Mouse (Mus musculus) brain, adult 10 weeks (tissue): ENCODE measurements around the gene Slc8a3. TPM values are rescaled to one million over a fixed set of nuclear protein-coding genes. Genes with fewer than 3 reads are reported as not detected.

Experiments used
- polyA plus RNA-seq: library from polyadenylated mRNA; stranded (reverse); fragments of 350-450 nt; fragmentation: Illumina TruSeq; extraction: RNeasy Lipid Tissue Mini Kit (QIAGEN cat#74804); gene quantifications from one replicate; pipeline ENCODE4 v1.2.3, GENCODE M21; 2015; ENCODE audit warnings: low read depth, low replicate concordance

The Slc8a3 gene
- 15.1 TPM for polyA plus RNA-seq

DNA sequence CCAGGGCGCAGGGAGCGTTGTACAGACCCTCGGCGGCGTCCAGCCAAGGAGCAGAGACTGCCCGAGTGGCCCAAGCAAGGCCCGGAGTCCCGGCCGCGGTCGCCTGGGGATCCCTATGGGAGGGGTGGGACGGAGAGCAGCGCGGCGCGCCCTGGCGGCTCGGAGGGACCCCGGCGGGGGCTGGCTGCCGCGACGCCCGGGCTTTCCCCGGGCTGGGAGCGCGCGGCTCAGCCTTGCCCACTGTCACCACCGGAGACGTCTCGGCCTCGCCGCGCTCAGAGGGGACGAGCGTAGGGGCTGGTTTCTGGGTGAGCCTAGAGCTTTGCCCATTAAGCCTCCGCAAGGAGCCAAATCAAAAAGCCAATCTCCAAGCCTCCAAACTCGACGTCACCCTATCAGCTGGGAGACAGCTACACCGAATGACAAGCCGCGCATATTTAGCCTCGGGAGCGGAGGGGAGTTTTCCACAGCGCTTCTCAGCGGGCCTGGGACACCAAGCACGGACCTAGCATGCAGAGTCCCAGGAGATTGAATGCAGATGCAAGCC lies at the start of gene Slc8a3:
TSS of gene Slc8a3 (minus strand) at position 306 of the 547 bp plus-strand sequence.

DNA sequence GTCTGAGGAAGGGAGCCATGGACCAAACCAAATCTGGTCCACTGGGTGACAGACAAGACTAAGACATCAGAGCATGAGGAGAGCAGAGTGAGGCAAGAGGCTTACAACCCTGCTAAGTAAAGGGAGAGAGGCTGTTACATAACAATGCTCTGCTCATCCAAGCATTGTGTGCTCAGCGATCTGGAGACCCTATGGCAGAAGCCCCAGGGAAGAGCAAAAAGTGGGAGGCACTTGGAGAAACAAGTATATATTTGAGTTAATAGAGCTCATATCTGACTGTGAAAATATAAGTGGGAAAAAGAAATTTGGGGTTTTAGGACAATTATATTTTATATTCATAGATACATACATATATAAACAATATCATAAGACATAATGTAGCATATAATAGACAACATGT lies 46.4 kb upstream of the Slc8a3 start, which contains the start of gene Gm4787:
TSS of gene Gm4787 (minus strand) at position 101 of the 400 bp plus-strand sequence.

Other genes starting within 250 kb of the Slc8a3 start
- 0.88 TPM for gene Gm4787, start 46.3 kb upstream of the Slc8a3 start, polyA plus RNA-seq
- gene Adam4, start 88.8 kb upstream of the Slc8a3 start, polyA plus RNA-seq, result 0.46 TPM
- gene Cox16, start 151.9 kb upstream of the Slc8a3 start, polyA plus RNA-seq, result 100 TPM
- 32.9 TPM for gene Gm20498, start 199.7 kb upstream of the Slc8a3 start, polyA plus RNA-seq
- 29.5 TPM for gene Synj2bp, start 199.7 kb upstream of the Slc8a3 start, polyA plus RNA-seq
- 0.45 TPM for gene Adam21, start 235.3 kb upstream of the Slc8a3 start, polyA plus RNA-seq